Mouse (Mus musculus) forebrain, embryonic 11.5 days (tissue): ENCODE results near the gene Tmem253. TPM values are rescaled to one million over a fixed set of nuclear protein-coding genes. Genes with fewer than 3 reads are reported as not detected.
A peak's percentile ranks its signal among the peaks of the same experiment; 100 is the strongest.

ENCODE experiments used
- ATAC-seq: fragments of 200-750 bp; cut with Nextera tagmentation; replicated peaks from 2 replicates; pipeline ENCODE4 v1.8.0; 2017; ENCODE audit warnings: moderate TSS enrichment; ENCODE audit not compliant: low FRiP score
- DNase-seq: peaks from one replicate; pipeline ENCODE4 v3.0.0-alpha.2; 2017; ENCODE audit warnings: low spot score
- H3K27ac ChIP-seq: fragments of 300-500 bp; sonication (generic); 2 replicates; pipeline ENCODE4 v1.5.1; 2014; ENCODE audit warnings: low read depth, low read length
- H3K27me3 ChIP-seq: fragments of 300-500 bp; sonication (generic); 2 replicates; pipeline ENCODE4 v1.6.1; 2014; ENCODE audit warnings: mild to moderate bottlenecking, low read length, mixed read lengths; ENCODE audit not compliant: control insufficient read depth, insufficient read depth
- H3K36me3 ChIP-seq: fragments of 300-500 bp; sonication (generic); 2 replicates; pipeline ENCODE4 v1.6.1; 2014; ENCODE audit warnings: mild to moderate bottlenecking, low read length, moderate library complexity, mixed read lengths; ENCODE audit not compliant: control insufficient read depth, insufficient read depth
- H3K4me1 ChIP-seq: fragments of 300-500 bp; sonication (generic); replicated peaks from 2 replicates; pipeline ENCODE4 v1.6.1; 2014; ENCODE audit warnings: low read length, mixed read lengths; ENCODE audit not compliant: control insufficient read depth, insufficient read depth
- H3K4me2 ChIP-seq: fragments of 300-500 bp; sonication (generic); 2 replicates; pipeline ENCODE4 v1.6.1; 2014; ENCODE audit warnings: low read depth, mild to moderate bottlenecking, low read length, moderate library complexity, mixed read lengths; ENCODE audit not compliant: severe bottlenecking
- H3K4me3 ChIP-seq: fragments of 300-500 bp; sonication (generic); 2 replicates; pipeline ENCODE4 v1.5.1; 2014; ENCODE audit warnings: low read depth, low read length
- H3K9ac ChIP-seq: fragments of 300-500 bp; sonication (generic); 2 replicates; pipeline ENCODE4 v1.6.1; 2014; ENCODE audit warnings: low read length
- H3K9me3 ChIP-seq: fragments of 300-500 bp; sonication (generic); 2 replicates; pipeline ENCODE4 v1.6.1; 2016; ENCODE audit warnings: low read length, mixed read lengths; ENCODE audit not compliant: control insufficient read depth
- WGBS: fragments of 180-500 bp; shearing (Covaris S2); extraction: QIAGEN DNeasy Blood & Tissue Kit; methylation state at CpG from one replicate; pipeline ENCODE4 v1.1.7; 2014; 5-methylcytosine and 5-hydroxymethylcytosine counted together
- polyA plus RNA-seq: library from polyadenylated mRNA; unstranded; fragments of >200 nt; fragmentation: Nextera tagmentation; extraction: Ambion mirVana; gene quantifications from 2 replicates; pipeline ENCODE4 v1.2.1, GENCODE M21; 2014

The Tmem253 gene
- polyA plus RNA-seq, 1 experiment from 2014 or later, result 0.92 TPM

DNA sequence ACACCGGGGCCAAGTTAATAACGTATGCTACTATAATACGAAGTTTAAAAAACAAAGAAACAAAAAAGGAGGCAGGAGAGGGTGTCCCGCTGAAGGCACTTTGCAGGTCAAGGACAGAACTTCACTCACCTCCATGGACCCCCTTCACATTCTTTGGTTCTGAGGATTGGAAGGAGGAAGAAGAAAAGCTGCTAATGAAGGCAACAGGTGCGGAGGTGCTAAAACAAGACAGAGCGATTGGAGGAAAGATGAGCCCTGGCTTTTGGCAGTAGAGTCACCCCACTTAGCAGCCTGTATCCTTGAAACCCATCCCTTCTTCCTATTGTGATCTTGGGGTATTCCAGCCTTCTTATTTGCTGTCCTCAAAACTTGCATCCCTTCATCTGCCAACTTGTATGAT is 5.6 kb upstream of the Tmem253 start:
- no peak for DNase-seq
- H3K9me3 ChIP-seq, result no peaks in the 10 kb centered on the region
- H3K27me3 ChIP-seq, result no peaks in the 10 kb centered on the region
- H3K4me3 ChIP-seq, result peak overlapping the region; percentile 42
- 32% methylated on average over 6 of the region's 6 CpGs for WGBS
- peak overlapping the region; percentile 55 for H3K9ac ChIP-seq
- H3K4me1 ChIP-seq, result peaks cover 45% of the 10 kb centered on the region
- peak overlapping the region; percentile 100 for H3K27ac ChIP-seq
- no peak for ATAC-seq
- H3K4me2 ChIP-seq, result peak overlapping the region; percentile 75
- H3K36me3 ChIP-seq, result peaks cover 14% of the 10 kb centered on the region

DNA sequence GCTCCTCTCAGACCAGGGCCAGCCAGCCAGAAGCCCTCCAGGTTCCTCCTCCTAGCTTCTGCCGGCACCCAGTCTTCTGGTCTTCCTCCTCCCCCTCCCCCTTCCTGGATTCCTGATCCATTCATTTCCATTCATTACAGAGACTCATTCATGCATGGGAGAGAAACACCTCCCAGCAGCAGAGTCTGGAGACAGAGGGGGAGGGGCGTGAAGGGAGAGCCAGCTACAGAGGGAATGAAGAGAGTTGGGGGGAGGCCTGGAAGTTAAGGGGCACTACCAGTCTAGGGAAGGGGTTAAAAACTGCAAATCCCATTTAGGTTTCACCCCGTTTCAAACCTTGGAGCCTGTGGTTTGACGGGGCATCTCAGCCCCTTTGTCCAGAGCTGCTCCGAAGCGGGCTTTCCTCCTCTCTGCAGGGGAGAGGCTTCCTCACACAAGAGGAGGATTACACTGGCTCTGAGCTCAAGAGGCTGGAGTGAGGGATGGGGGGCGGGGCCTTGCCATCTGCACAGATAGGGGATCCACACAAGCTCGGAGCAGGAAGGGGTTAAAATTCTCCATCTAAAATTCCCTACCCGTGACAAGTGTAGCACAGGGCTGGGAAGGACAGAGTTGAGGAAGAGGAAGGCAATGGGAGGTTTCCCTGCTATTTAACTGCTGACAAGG is 4.9 kb upstream of the Tmem253 start:
- Histone ChIP-seq H3K9me3 (no peaks in the 10 kb centered on the region), H3K4me1 (peaks cover 44% of the 10 kb centered on the region), H3K4me3 (peak overlapping the region; percentile 42), H3K27ac (peak overlapping the region; percentile 100), H3K36me3 (peaks cover 14% of the 10 kb centered on the region), H3K27me3 (no peaks in the 10 kb centered on the region), H3K4me2 (peak overlapping the region; percentile 75), H3K9ac (peak overlapping the region; percentile 55)
- WGBS, result under 1% methylated on average over 9 of the region's 9 CpGs
- ATAC-seq, result peak; percentile 83
- peak; percentile 88 for DNase-seq

DNA sequence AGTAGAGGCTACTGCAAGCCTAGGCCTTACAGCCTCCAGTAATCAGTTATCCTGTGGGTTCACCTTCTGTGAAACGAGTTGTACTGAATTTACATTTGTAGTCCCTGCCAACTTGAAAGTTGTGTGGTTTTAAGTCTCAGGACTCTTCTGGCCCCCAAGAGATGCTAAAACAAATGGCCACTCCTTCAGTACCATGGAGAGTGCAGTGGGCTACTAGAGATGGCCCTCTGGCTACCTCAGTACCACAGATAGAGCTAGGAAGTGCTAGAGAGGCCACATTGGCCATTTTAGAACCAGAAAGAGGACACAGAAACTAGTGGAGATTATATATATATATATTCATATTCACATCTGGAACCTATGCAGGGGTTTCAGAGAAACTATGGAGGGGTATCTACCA is 3.8 kb upstream of the Tmem253 start:
- DNase-seq (no peak), ATAC-seq (no peak)
- H3K4me2 ChIP-seq, result peak overlapping the region; percentile 75
- H3K9ac ChIP-seq, result peak overlapping the region; percentile 41
- peaks cover 51% of the 10 kb centered on the region for H3K4me1 ChIP-seq
- peak overlapping the region; percentile 100 for H3K27ac ChIP-seq
- H3K9me3 ChIP-seq, result no peaks in the 10 kb centered on the region
- peaks cover 9% of the 10 kb centered on the region for H3K36me3 ChIP-seq
- WGBS, result 35% methylated on average over 1 of the region's 1 CpGs
- H3K27me3 ChIP-seq, result no peaks in the 10 kb centered on the region
- H3K4me3 ChIP-seq, result no peak overlapping the region

DNA sequence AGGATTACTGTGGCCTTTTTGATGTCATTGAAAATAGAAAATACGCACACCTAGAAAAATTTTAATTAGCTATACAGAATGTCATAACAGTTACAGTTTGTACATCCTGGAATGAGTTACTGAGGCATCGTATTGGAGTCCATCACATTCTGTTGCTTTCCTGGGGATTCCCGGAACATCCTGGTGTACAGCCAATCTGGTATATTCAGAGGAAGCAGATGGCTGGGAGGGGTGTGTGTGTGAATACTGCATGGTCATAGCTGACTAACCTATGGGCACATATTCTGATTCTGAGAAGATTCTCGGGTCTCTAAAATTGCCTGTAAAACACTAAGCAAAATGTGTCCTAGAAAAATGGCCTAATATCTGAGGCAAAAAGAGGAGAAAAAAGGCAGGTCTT is 3.4 kb upstream of the Tmem253 start:
- peaks cover 52% of the 10 kb centered on the region for H3K4me1 ChIP-seq
- no peaks in the 10 kb centered on the region for H3K27me3 ChIP-seq
- 76% methylated on average over 4 of the region's 4 CpGs for WGBS
- ATAC-seq (no peak), DNase-seq (no peak)
- H3K9ac ChIP-seq, result peak overlapping the region; percentile 96
- peak overlapping the region; percentile 100 for H3K27ac ChIP-seq
- H3K4me2 ChIP-seq, result peak overlapping the region; percentile 76
- peaks cover 6% of the 10 kb centered on the region for H3K36me3 ChIP-seq
- peak overlapping the region; percentile 82; the same call in 1 of the 2 replicates for H3K4me3 ChIP-seq
- H3K9me3 ChIP-seq, result no peaks in the 10 kb centered on the region

DNA sequence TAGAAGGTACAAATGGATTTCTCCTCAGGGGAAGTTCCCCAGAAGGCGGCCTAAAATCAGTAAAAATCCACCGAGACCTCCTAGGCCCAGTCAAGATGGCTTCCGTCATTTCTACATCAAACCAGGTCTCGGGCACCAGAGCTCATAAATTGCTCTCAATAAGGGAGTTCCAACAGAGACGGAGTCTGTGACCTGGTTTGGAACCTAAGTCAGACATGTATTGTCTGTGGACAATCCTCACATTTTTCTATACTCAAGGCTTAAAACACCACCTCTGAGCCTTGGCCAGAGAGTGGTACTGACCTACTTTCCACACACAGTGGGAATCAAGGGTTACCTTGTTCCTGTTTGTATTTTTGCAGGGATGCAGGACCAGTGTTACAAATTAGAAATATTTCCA is 2.9 kb upstream of the Tmem253 start:
- 47% methylated on average over 5 of the region's 5 CpGs for WGBS
- peaks cover 5% of the 10 kb centered on the region for H3K36me3 ChIP-seq
- H3K27me3 ChIP-seq, result no peaks in the 10 kb centered on the region
- H3K9ac ChIP-seq, result peak overlapping the region; percentile 96
- DNase-seq, result no peak
- peak overlapping the region; percentile 76 for H3K4me2 ChIP-seq
- H3K27ac ChIP-seq, result peak overlapping the region; percentile 100
- no peaks in the 10 kb centered on the region for H3K9me3 ChIP-seq
- no peak for ATAC-seq
- peak overlapping the region; percentile 82 for H3K4me3 ChIP-seq
- peaks cover 51% of the 10 kb centered on the region for H3K4me1 ChIP-seq

DNA sequence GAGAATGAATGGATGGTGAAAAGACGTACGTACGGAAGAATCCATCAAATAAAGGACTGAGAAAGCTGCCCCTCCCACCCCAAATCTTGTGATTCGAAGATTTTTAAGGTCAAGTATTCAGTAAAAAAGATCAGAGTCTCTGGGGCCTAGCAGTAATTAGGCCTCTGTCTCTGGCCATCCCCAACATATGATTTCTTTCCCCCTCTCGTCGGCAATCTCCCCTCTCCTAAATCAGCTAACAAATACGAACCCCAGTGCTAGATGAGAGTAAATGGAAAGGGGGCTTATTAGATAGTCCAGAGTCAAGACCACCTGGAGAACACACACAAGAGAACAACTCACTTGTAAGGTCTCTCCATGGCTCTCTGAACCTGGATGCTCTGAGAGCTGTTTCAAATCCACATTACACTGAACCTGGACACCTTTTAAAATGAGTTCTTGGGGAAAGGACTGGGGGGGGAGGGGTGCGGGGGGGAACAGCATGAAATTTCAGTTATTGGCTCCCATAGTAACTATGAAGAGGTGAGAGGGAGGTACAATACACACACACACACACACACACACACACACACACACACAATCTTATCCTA is 2.3 kb upstream of the Tmem253 start:
- peaks cover 5% of the 10 kb centered on the region for H3K36me3 ChIP-seq
- DNase-seq, result no peak
- peak overlapping the region; percentile 96 for H3K9ac ChIP-seq
- H3K4me2 ChIP-seq, result peak overlapping the region; percentile 76
- ATAC-seq, result no peak
- H3K4me1 ChIP-seq, result peaks cover 49% of the 10 kb centered on the region
- H3K4me3 ChIP-seq, result peak overlapping the region; percentile 82
- H3K27me3 ChIP-seq, result no peaks in the 10 kb centered on the region
- H3K27ac ChIP-seq, result peak overlapping the region; percentile 100
- 11% methylated on average over 8 of the region's 8 CpGs for WGBS
- no peaks in the 10 kb centered on the region for H3K9me3 ChIP-seq

DNA sequence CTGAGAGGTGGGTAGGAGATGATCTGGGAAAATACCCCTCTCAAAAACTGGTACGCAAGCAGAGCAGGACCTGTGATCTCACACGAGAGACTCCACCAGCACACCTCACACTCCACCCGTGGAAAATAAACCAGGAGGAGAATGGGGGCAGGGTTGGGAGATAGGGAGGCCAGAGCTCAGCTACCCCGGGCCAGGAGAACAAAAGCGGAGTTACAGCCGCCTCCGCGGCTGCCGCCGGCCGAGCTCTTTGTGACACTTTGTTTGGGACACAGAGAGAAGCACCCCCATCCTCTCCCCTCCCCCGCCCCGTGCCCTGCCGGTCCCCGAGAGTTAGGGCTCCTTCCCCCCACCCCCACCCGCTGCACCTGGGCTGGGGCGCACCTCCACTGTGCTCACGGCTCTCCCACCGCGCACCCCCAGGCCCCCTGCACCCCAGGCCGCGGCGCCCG is 1.7 kb upstream of the Tmem253 start:
- Histone ChIP-seq H3K27me3 (no peaks in the 10 kb centered on the region), H3K4me3 (peak overlapping the region; percentile 82), H3K9ac (peak overlapping the region; percentile 96), H3K9me3 (no peaks in the 10 kb centered on the region), H3K36me3 (no peaks in the 10 kb centered on the region), H3K4me2 (peak overlapping the region; percentile 76), H3K4me1 (peaks cover 49% of the 10 kb centered on the region), H3K27ac (peak overlapping the region; percentile 100)
- ATAC-seq, result peak; percentile 12
- WGBS, result 2% methylated on average over 24 of the region's 24 CpGs
- DNase-seq, result peak; percentile 85

DNA sequence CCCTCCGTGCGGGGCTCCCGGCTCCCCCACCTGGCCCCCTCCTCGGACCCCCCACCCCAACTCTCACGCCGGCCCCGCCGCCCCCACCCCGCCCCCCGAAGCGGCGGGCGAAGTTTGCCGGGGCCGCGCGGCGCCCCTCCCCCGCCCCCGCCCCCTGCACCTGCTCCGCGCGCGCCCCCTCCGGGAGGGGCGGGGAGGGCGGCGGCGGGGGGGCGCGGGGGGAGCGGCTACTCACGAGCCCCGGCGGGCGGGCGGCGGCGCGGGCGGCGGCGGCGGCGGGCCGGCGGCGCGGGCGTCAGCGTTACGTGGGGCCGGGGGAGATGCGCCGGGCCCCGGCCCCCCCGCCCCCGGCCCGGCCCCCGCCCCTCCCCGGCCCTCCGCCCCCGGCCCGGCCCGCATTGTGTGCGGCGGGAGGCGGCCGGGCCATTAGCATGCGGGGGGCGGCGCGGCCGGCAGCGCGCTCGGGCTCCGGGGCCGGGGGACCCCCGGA is 1.1 kb upstream of the Tmem253 start:
- ATAC-seq, result peak; percentile 5; the same call in 1 of the 2 replicates
- Histone ChIP-seq H3K4me3 (peak overlapping the region; percentile 82), H3K27ac (peak overlapping the region; percentile 100), H3K4me1 (peaks cover 49% of the 10 kb centered on the region), H3K36me3 (no peaks in the 10 kb centered on the region), H3K9me3 (no peaks in the 10 kb centered on the region), H3K27me3 (no peaks in the 10 kb centered on the region), H3K9ac (peak overlapping the region; percentile 96), H3K4me2 (peak overlapping the region; percentile 76)
- DNase-seq, result peak; percentile 89
- 2% methylated on average over 16 of the region's 80 CpGs for WGBS
